Mouse (Mus musculus) midbrain, embryonic 16.5 days (tissue): ENCODE results near the gene Acsbg1. TPM values are rescaled to one million over a fixed set of nuclear protein-coding genes. Genes with fewer than 3 reads are reported as not detected.

ENCODE experiments used
- ATAC-seq: fragments of 200-750 bp; cut with Nextera tagmentation; 2 replicates; pipeline ENCODE4 v1.8.0; 2017; ENCODE audit warnings: moderate TSS enrichment
- H3K27ac ChIP-seq: fragments of 300-500 bp; sonication (generic); 2 replicates; pipeline ENCODE4 v1.5.1; 2014; ENCODE audit warnings: mild to moderate bottlenecking, low read length, mixed read lengths
- H3K27me3 ChIP-seq: fragments of 300-500 bp; sonication (generic); 2 replicates; pipeline ENCODE4 v1.6.1; 2014; ENCODE audit warnings: low read depth, low read length, mixed read lengths; ENCODE audit not compliant: control insufficient read depth, insufficient read depth
- H3K36me3 ChIP-seq: fragments of 300-500 bp; sonication (generic); 2 replicates; pipeline ENCODE4 v1.6.1; 2014; ENCODE audit warnings: mild to moderate bottlenecking, low read length, moderate library complexity, mixed read lengths; ENCODE audit not compliant: control insufficient read depth, insufficient read depth
- H3K4me1 ChIP-seq: fragments of 300-500 bp; sonication (generic); 2 replicates; pipeline ENCODE4 v1.6.1; 2014; ENCODE audit warnings: mild to moderate bottlenecking, low read length, mixed read lengths; ENCODE audit not compliant: control insufficient read depth, insufficient read depth
- H3K4me2 ChIP-seq: fragments of 300-500 bp; sonication (generic); 2 replicates; pipeline ENCODE4 v1.6.1; 2014; ENCODE audit warnings: mild to moderate bottlenecking, low read length, mixed read lengths
- H3K4me3 ChIP-seq: fragments of 300-500 bp; sonication (generic); 2 replicates; pipeline ENCODE4 v1.5.1; 2014; ENCODE audit warnings: low read depth, mild to moderate bottlenecking, low read length, moderate library complexity, mixed read lengths
- H3K9ac ChIP-seq: fragments of 300-500 bp; sonication (generic); 2 replicates; pipeline ENCODE4 v1.6.1; 2014; ENCODE audit warnings: low read depth, low read length, mixed read lengths
- H3K9me3 ChIP-seq: fragments of 300-500 bp; sonication (generic); replicated peaks from 2 replicates; pipeline ENCODE4 v1.6.1; 2014; ENCODE audit warnings: mild to moderate bottlenecking, low read length, mixed read lengths; ENCODE audit not compliant: control insufficient read depth, poor library complexity, severe bottlenecking
- WGBS: fragments of 180-500 bp; shearing (Covaris S2); extraction: QIAGEN DNeasy Blood & Tissue Kit; methylation state at CpG from one replicate; pipeline ENCODE4 v1.1.7; 2014; 5-methylcytosine and 5-hydroxymethylcytosine counted together
- microRNA-seq: library from miRNA; unstranded; fragments of <30 nt; microRNA quantifications from one replicate; pipeline ENCODE4, GENCODE M21; 2017
- polyA plus RNA-seq: library from polyadenylated mRNA; unstranded; fragments of >200 nt; fragmentation: Nextera tagmentation; extraction: Ambion mirVana; gene quantifications from 2 replicates; pipeline ENCODE4 v1.2.1, GENCODE M21; 2015

Gene Acsbg1
- polyA plus RNA-seq, 1 experiment from 2014 or later = 33.4 TPM

GRCm38 (mm10) chr9:54555044-54555443 lies 106.6 kb downstream of the Acsbg1 start:
- Histone ChIP-seq H3K9ac (no peak overlapping the region), H3K36me3 (no peaks in the 10 kb centered on the region), H3K27me3 (no peaks in the 10 kb centered on the region), H3K9me3 (no peaks in the 10 kb centered on the region), H3K4me2 (no peak overlapping the region), H3K4me3 (no peak overlapping the region), H3K4me1 (peaks cover under 1% of the 10 kb centered on the region; the same call in 1 of the 2 replicates), H3K27ac (no peak overlapping the region)
- WGBS = 79% methylated on average over 2 of the region's 2 CpGs
- ATAC-seq = no peak

Small RNA genes lying within 50 kb of the gene (microRNA-seq; reads per million reads assigned to microRNA genes)
- not detected for gene Mir5710

Other genes with a start within 250 kb of the Acsbg1 start
- 53.4 and 59.3 TPM in 2 replicates for gene Dmxl2, start 160.2 kb downstream of the Acsbg1 start, polyA plus RNA-seq
- not detected in 2 replicates for gene Sh2d7, start 122.9 kb downstream of the Acsbg1 start, polyA plus RNA-seq
- 54.6 and 60.3 TPM in 2 replicates for gene Cib2, start 101.7 kb downstream of the Acsbg1 start, polyA plus RNA-seq
- 148 and 165 TPM in 2 replicates for gene Idh3a, start 75.5 kb downstream of the Acsbg1 start, polyA plus RNA-seq
- 7.4 and 8.4 TPM in 2 replicates for gene Dnaja4, start 37.0 kb upstream of the Acsbg1 start, polyA plus RNA-seq
- gene Wdr61, start 72.6 kb upstream of the Acsbg1 start, polyA plus RNA-seq = 90.0 and 91.9 TPM in 2 replicates
- gene Crabp1, start 102.9 kb upstream of the Acsbg1 start, polyA plus RNA-seq = 19.3 TPM in 2 replicates
- gene Ireb2, start 201.9 kb upstream of the Acsbg1 start, polyA plus RNA-seq = 38.9 and 46.3 TPM in 2 replicates